Mouse (Mus musculus) ZHBTc4 (cell line): ENCODE data around the gene Jph4.
A peak's percentile ranks its signal among the peaks of the same experiment; 100 is the strongest.

Experiments
- DNase-seq: peaks from one replicate; pipeline ENCODE4 v3.0.0-alpha.2; 2011; ENCODE audit warnings: low read depth, low spot score

The Jph4 gene

DNA sequence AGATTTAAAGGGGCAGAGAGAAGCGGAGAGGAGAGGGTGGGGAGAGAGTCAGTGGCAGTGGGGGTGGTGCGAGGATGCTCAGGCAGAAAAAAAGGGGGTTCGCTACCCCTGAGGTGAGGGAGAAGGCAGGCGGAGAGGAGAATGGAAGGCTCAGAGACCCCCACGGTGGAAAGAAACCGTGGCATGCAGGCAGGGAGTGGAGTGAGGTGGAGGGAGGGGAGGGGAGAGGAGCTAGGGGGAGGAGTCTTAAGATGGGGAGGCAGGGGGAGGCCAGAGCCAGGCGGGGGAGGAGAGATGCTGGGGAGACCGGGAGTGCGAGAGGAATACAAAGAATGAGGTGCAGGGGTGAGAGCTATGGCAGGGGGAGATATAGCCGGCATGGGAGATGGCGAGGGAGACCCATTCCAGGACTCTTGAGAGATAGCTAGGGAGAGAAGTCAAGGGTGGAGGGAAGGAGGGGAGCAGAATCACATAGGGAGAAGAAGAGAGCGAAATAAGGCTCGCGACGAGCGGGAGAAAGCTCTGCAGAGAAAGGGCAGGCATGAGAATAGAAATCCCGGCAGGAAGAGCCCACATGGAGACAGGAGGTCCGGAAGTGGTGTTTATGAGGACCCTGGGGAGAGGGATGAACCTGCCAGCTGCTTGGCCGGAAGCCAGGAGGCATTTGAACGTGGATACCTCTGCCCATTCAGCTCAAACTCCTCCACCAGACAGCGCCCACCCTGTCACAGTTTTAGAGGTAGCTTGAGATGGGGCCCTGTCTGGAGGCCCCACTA is at the start of gene Jph4:
TSS of gene Jph4 (minus strand) at position 511 of the 776 bp plus-strand sequence.
- no peak for DNase-seq

DNA sequence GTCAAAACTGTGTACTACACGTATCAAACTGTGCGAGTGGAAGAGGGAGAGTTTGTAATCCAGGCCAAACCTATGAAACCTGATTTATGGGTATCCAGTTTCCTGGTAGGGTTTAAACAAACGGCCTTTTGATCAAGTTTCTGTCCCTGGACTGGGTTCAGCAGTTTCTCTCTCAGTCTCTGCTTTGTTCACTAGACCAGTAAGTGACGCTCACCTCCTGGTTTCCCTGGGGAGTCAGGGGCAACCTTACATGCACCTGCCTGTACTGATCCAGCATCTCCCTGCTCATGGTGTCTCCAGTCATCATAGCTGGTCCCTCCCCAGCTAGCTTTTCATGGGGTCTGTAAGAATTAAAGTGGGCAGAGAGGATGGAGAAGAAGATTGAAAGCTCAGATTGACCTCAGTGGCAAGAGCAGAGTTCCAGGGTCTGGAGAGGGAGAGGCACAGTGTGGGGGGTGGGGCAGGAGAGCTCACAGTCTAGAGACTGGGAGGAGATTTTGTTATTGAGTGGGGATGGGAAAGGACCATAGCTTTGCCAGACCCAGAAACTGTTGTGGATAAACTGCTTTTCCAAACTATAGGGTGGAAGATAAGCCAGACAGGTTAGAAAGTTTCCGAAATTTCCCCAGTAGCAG is 47.6 kb upstream of the Jph4 start:
- DNase-seq = no peak

DNA sequence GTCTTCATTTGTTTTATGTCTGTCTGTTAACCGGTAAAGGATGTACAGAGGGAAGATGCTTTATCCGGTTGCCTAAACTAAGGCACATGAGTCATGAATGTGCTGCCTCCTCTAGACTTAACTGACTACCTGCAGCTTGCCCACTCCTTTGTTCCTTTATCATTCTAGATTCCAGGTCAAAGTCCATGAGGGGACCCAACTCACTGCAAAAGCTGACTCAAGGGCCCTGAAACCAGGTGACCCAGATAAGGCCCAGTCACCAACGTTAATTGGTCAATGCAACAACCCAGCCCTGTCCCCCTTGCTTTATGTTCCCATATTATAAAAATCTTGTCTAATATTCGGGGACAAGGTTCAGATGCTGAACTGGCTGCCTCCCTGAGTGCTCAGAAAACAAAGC is 45.4 kb upstream of the Jph4 start:
- no peak for DNase-seq

DNA sequence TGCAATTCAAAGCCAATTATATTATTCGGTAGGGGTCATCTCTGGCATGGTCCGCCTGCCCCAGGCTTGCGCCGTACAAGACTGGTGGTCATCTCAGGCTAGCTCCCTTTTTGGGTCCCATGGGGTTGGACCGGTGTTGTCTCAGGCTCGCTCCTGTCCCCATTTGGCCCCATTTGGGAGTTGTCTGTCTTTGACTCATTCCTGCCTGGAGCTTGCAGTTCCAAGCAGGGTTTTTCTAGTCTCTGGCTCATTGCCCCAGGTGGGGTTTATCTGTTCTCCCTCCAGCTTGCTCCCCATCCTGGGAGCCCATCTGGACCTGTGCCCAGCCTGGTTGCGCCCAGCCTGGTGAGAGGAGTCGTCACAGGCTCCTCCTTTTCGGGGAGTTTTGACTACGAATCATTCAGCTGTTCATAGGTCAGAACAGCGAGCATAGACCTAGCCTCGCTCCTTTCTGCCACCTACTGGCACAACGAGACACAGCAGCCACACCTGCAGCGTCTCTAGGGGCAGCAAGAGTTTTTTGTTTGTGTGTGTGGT is 44.4 kb upstream of the Jph4 start:
- DNase-seq = peak; percentile 91

DNA sequence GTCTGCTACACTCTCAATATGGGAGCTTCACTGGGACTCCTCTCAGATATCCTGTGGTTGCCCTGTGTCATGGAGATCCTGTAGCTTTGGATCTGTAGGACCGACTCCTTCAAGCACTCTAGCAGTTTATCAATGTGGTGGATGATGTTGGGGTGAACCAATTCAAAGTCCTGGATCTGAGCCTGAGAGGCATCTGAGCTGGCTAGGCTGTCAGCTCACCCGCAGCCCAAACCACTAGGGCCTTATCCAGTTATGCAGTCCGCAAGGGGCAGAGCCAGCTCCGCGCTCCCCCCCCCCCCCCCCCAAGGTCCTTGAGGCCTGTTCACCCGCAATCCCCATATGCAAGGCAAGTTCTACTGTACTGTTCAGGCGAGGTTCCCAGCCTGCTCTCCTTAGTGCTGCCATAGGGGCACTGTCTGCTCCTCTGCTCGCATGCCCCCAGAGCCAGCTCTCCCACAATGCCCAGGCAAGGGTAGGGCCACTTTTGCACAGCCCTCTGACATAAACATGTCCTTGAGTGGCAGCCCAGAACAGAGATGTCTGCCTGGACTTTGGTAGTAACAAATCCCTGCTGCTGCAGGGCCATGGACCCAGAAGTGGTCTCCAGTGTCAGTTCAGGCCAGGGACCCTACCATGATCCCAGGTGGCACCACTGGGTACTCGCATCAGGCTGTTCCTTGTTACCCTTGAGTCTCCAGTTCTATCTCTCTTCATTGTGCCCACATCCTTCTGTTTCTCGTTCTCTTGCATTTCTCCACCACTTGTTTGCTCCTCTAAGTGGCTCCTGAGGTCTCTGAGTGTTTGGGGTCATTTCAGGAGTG is 43.7 kb upstream of the Jph4 start:
- DNase-seq = peak; percentile 34

DNA sequence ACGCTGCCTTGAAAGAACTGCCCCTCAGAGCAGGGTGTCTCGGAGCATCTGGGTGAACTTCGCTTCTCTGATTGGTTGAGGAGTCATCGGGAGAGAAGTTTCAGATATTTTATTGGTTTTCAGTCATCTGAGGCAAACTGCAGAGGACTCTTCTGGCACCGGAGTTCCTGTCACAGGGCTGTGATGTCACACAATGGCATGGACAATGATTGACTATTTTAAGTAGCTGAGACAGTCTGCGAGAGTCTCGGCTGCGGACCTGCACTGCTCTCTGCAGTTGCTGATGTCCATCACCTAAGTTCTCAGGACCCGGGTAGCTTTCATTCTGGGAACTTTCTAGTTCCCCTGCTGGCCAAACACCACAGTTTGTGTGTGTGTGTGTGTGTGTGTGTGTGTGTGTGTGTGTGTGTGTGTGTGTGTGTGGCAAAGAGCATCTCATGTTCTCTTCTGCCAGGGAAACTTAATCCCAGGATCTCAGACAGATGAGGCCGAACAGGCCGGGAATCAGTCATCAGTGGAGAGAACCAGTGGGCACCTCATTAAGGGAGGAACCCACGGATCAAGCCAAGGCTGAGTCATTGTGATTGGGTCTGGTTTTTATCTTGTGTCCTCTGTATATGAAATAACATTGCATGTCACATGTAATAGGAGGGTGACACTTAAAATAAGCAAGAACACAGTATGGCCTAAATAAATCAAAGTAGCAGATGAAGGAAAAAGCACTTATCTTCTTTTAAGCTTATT is 40.8 kb upstream of the Jph4 start:
- DNase-seq = no peak

DNA sequence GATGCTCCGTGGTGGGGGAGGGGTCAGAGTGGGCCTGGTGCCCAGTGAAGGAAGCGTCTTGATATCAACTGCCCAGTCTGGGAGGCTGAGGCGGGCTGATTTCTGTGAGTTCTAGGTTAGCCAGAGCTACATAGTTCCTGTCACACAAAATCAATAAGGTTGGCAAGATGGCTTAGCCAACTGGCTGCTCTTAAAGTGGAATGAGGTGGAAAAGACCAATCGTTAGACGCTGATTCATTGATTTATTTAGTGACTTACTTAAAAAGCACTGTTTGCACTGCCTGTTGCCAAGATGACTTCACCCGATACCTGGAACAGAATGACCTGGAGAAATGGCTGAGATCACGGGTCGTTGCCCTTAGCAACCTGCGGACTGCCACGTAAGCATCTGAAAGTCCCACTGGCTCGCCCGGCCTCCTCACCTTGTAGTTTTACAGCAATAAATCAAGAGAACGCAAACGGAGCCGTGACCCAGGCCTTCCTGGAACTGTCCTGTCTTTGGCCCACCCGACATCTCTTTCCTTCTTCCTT is 36.3 kb upstream of the Jph4 start:
- DNase-seq = peak; percentile 44

DNA sequence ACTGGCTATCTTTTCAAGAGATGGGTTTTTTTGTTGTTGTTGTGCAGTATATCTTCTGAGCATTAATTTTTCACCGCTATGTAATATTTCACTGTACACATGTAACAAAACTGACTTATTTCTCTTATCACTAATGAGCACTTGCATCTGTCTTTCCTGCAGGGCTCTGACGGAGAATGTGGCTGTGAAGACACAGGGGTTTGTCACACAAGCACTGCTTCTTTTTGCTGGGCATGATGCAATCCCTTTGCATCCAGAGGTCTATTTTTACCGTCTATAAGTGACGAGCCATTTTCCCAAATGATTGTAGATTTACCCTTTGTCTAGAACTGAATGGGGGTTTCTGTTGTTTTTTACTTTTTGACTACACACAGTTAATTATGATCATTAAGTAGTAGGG is 35.4 kb upstream of the Jph4 start:
- no peak for DNase-seq

- no peak for DNase-seq
These were observed 34.2 kb upstream of the Jph4 start for GRCm38 (mm10) chr14:55150985-55151384.

DNA sequence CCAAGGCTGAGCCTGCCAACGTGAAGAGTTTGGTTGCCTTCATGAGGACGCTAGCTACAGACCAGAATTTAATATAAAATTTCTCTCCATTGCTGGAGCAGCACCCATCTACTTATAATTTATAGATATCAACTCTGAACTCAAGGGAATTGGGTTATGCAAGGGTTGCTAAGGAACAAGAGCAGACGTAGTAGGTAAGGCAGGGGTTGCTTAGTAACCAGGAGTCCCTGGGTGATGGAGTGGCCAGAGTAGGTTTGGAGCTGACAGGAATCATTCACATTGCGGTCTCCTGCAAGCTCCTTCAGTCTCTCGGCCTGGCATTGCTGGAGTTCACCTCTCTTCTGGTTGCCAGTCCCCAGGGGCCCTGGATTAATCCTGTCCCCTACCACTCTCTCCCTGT is 32.3 kb upstream of the Jph4 start:
- DNase-seq = no peak

DNA sequence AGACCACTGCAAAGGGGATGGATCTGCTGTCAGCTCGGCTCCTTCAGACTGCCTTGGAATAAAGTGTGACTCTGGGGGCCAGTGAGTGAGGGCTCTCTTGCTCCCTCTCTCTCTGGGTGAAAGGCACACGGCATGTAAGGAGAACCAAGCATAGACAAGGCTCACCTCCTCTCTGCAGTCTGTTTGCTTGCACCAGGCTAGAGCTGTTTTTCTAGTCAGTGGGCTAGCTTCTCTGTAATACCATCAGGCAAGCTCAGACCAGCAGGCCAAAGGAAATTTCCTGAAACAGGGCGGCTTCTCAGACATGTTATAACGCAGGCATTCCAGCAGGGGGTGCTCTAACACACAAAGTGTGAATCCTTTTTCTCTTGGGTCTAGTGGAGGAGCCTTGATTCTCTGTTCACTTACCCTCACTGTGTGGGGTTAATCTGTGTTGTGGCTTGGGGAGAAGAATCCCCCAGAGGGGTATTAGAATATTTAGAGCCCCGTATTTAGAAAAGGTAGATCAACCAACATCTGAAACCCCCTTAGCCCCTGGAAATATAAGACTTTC is 31.7 kb upstream of the Jph4 start:
- peak; percentile 79 for DNase-seq

DNA sequence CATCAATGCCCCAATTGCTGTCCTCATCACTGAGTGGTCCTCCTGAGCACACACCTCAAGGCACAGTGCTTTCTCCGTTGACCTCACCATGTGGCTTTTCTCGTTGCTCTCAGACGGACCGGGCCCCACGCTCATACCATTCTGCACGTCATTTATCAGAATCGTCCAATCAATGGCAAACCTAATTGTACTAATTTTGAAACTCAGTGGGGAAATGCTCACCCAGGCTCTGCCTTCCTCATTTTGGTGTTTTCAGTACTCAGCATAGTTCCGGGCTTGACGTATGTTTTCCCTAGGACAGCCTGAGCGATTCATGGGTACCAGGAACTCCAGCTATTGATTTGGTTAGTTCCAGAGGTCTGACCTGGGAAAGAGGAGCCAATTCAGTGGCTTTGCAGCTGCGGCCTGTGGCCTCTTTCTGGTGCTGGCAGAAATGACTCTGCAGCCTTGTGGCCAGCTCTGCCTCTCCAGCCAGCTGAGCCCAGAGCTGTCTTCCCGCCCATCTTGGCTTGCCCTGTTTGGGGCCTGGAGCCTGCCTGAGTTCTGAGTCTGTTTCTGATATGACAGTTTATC is 30.2 kb upstream of the Jph4 start:
- DNase-seq = no peak

DNA sequence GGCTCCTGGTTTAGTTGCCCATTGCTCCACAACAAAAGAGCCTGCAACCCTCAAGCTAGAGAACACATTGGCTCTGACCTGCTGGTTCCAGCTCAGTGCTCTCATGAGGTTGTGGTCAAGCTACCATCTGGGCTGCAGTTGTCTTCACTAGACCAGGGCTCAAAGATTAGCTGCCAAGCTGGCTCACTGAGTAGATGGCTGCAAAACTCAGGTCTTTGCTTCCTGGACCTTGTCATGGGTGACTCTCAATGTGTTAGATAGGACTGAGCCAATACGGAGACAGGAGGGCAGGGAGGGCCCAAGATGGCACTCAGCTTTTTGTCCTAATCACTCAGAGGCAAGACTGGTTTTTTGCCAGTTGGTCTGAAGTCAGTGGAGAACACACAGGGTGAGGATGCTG is 29.6 kb upstream of the Jph4 start:
- DNase-seq = no peak

DNA sequence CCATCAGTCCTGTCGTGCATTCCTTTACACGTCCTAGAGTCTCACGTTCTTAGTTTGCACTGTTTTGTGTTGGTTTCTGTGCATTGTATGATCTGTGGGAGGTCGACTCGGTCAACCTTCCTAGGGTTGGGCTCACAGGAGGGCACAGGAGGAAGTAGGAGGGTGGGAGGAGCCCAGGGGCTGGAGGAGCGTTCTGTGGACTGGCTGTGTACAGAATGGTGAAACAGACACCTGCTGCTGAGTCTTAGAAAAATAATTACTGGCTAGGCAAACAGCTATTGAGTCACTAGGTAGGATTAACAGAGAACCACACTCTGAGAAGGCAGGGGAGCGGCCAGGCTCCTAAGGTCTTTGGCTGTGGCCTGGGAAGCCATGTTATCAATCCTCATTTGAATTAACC is 22.6 kb upstream of the Jph4 start:
- no peak for DNase-seq

DNA sequence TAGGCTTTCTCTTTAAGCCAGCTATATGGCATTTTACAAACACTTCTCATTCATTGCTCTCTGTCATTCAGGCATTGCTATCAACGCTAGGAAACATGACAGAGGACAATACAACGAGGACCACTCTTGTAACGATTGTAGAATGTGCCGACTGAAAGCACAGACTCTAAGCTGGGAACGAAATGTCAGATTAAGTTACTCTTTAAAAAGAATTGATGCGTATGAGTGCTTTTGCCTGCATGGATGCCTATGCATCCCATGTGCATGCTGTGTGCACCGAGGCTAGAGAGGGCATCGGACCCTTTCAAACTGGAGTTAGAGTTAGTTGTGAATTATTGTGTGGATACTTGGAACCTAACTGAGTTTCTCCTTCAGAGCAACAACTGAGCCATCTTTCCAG is 18.9 kb upstream of the Jph4 start:
- DNase-seq = no peak

DNA sequence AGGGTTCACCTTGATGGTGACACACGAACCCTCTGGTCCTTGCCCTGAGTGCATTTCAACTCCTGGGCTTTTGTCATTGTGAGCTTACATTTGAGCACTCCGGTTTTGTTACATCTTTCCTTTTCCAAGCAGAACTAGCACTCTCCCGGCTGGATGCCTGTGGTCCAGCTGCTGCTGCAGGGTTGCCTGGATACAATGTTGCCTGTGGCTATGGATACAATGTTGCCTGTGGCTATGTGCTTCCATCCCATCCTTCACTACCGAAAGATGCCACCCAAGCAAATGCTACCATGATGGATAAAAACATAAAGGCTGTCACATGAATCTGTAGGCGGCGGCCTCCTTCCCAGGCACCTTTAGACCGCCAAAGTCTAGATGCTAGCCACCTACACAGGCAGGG is 9.8 kb upstream of the Jph4 start:
- no peak for DNase-seq

DNA sequence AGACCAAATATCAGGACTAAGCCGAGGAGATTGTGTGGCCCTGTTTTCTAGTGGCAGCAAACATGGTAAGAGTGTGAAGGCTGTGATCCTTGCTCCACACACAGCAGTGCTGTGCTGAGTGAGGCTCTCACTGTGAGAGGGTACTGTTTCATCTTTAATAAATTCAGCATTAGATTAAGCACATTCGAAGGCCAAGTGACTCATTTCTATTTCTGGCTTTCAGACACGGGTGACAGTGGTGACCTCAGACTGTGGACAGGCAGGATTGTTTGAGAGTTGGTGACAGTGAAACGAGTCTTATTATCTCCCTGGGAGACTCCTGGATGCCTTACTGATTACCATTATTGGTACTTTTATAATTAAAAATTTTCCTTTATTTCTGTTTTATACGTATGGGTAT is 9.0 kb upstream of the Jph4 start:
- DNase-seq = no peak

GRCm38 (mm10) chr14:55122359-55122758 is 5.6 kb upstream of the Jph4 start:
- no peak for DNase-seq

DNA sequence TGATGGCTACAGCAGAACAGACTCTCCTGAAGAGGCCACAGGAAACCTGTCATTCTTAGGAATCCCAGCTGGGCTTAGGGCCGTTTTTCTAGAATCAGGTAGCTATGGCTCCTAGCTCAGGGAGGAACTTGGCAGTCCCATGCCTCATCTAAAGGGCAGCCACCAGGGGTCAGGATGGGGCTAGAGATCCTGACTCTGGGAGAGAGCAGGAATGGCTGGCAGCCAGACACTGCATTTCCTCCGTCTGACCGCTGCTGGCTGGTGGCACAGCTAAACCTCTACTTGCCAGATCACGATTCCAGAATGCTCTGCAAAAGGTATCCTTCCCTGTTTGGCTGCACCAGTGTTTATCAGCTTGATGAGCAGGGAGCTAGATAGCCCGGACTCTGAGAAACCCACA is 5.2 kb upstream of the Jph4 start:
- DNase-seq = peak; percentile 93

DNA sequence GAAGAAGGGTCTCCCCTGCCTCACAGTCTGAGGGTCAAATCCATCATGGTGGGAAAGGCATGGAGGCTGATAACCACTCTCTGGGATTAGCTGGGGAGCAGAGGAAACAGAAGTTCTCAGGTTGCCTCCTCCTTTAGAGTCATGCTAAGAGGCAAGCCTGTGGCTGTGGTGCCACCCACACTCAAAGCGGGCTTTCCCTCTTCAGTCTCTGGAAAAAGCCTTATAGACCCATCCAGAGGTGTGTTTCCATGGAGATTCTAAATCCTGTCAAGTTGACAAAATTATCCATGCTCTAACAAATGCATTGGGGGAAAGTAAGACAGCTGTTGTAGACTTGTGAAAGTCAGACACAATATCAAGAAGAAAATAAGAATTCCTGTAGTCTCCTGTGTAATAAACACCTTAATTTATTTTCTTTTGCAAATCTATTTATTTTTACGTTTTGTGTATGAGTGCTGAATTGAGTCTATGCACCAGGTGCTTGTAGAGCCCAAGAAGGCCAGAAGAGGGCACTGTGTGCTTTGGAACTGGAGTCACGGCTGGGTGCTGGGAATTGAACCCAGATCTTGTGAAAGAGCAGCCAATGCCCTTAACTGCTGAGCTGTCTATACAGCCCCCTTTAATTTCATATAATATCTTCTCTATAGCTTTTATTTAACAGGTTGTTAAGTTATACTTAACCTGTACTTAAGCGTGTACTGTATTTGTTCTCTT is 2.8 kb upstream of the Jph4 start:
- peak; percentile 64 for DNase-seq
